Mouse (Mus musculus): ENCODE data around the gene Akap2. TPM values are rescaled to one million over a fixed set of nuclear protein-coding genes. Genes with fewer than 3 reads are reported as not detected.

Gene Akap2
- polyA plus RNA-seq, 1 experiment from 2014 or later: 24.6 TPM

GRCm38 (mm10) chr4:57837089-57837488 lies 119.6 kb downstream of the Akap2 start:
- Histone ChIP-seq H3K9ac (no peak overlapping the region), H3K4me2 (replicated peaks) (no peak overlapping the region), H3K27ac (replicated peaks) (no peak overlapping the region), H3K9me3 (replicated peaks) (no peaks in the 10 kb centered on the region), H3K27me3 (no peaks in the 10 kb centered on the region), H3K4me1 (peaks cover 6% of the 10 kb centered on the region; the same call in 1 of the 2 replicates), H3K4me3 (replicated peaks) (no peak overlapping the region), H3K36me3 (no peaks in the 10 kb centered on the region)
- 68% methylated on average over 9 of the region's 9 CpGs for WGBS
- ATAC-seq (ENCODE audit: insufficient number of reproducible peaks, low FRiP score, low TSS enrichment, low read depth): no peak

DNA sequence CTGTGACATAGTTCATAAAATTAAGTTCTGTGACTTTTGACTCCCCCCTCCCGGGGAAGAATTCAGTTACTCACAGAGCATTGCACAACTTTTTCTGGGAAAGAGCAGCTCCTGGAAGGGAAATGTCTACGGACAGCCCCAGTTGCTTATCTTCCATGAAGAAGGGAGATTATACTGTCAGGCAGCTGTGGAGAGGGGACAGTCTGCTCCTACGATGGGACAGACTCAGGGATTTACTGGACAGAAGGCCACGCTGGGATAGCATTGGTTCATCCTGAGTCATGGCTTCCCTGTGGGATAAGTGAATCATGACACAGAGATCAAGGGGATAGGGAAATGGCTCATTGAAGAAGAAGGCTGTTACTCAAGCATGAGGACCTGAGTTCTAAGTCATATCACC lies 121.9 kb downstream of the Akap2 start:
- Histone ChIP-seq H3K4me1 (no peaks in the 10 kb centered on the region), H3K4me3 (replicated peaks) (no peak overlapping the region), H3K9ac (no peak overlapping the region), H3K27me3 (no peaks in the 10 kb centered on the region), H3K27ac (replicated peaks) (no peak overlapping the region), H3K9me3 (replicated peaks) (no peaks in the 10 kb centered on the region), H3K36me3 (no peaks in the 10 kb centered on the region), H3K4me2 (replicated peaks) (no peak overlapping the region)
- no peak for ATAC-seq (ENCODE audit: insufficient number of reproducible peaks, low FRiP score, low TSS enrichment, low read depth)
- 73% methylated on average over 4 of the region's 4 CpGs for WGBS

GRCm38 (mm10) chr4:57841911-57842310 lies 124.5 kb downstream of the Akap2 start:
- Histone ChIP-seq H3K9me3 (replicated peaks) (no peaks in the 10 kb centered on the region), H3K27ac (replicated peaks) (no peak overlapping the region), H3K4me2 (replicated peaks) (no peak overlapping the region), H3K27me3 (no peaks in the 10 kb centered on the region), H3K4me1 (peaks cover 24% of the 10 kb centered on the region), H3K4me3 (replicated peaks) (no peak overlapping the region), H3K9ac (no peak overlapping the region), H3K36me3 (no peaks in the 10 kb centered on the region)
- no peak for ATAC-seq (ENCODE audit: insufficient number of reproducible peaks, low FRiP score, low TSS enrichment, low read depth)
- WGBS: 57% methylated on average over 1 of the region's 1 CpGs

- Histone ChIP-seq H3K36me3 (no peaks in the 10 kb centered on the region), H3K9ac (no peak overlapping the region), H3K27me3 (no peaks in the 10 kb centered on the region), H3K9me3 (replicated peaks) (no peaks in the 10 kb centered on the region), H3K4me3 (replicated peaks) (no peak overlapping the region), H3K27ac (replicated peaks) (no peak overlapping the region), H3K4me1 (peaks cover 31% of the 10 kb centered on the region), H3K4me2 (replicated peaks) (no peak overlapping the region)
- WGBS: 78% methylated on average over 11 of the region's 11 CpGs
- no peak for ATAC-seq (ENCODE audit: insufficient number of reproducible peaks, low FRiP score, low TSS enrichment, low read depth)
These were observed 125.2 kb downstream of the Akap2 start for GRCm38 (mm10) chr4:57842472-57843305.

DNA sequence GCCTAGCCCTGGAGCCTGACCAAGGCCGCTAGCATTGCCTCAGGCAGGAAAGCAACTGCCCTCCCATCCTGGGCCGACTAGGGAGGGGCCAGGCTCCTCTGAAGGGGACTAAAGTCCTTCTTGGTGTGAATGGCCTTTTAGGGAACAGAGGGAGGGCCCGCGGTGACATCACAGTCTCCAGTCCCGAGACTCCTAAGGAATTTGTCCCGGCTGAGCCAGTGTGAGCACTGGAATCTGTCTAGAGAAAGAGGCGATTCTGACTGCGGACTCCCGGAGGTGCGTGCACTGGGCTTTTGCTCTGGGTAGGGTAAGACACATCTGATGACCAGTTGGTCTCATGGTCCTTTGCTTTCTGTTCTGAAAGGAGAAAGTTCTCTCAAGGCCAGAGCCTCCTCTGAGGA lies 127.6 kb downstream of the Akap2 start:
- Histone ChIP-seq H3K4me1 (peaks cover 31% of the 10 kb centered on the region), H3K4me2 (replicated peaks) (peak overlapping the region; percentile 42), H3K4me3 (replicated peaks) (peak overlapping the region; percentile 35), H3K36me3 (no peaks in the 10 kb centered on the region), H3K9ac (no peak overlapping the region), H3K27me3 (no peaks in the 10 kb centered on the region), H3K27ac (replicated peaks) (peak overlapping the region; percentile 80), H3K9me3 (replicated peaks) (no peaks in the 10 kb centered on the region)
- 9% methylated on average over 10 of the region's 10 CpGs for WGBS
- peak; percentile 70 for ATAC-seq (ENCODE audit: insufficient number of reproducible peaks, low FRiP score, low TSS enrichment, low read depth)

DNA sequence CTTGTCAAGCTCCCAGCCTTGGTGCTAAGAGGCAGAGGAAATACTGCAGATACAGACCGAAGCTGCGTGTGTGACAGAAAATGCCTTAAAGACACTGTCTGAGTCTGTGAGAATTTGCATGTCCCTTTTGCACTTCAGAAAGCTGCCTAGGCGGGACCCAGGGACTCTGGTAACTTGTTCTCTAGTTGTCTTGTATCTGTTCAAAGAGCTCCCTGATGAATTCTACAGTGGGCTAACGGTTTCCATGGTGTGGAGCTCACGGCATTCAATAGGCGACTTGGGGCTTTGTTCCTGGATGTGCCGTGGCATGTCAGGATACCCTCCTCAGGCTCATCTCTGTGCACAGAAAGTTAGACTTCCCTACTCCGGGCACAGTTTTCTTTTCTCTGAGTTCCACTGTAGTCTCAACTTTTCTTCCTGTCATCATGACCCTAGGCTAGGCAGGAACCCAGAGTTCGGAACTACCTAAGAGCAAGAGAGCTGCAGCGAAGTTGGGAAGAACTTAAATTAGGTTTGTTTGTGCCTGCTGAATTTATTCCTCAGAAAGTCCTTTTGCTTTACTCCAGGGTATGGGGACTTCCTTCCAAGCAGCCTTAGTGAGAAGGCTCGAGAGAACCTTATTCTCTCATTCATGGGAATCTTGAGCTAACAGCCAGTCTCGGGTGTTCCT lies 128.2 kb downstream of the Akap2 start:
- 18% methylated on average over 12 of the region's 12 CpGs for WGBS
- Histone ChIP-seq H3K4me3 (replicated peaks) (peak overlapping the region; percentile 35), H3K27ac (replicated peaks) (peak overlapping the region; percentile 80), H3K36me3 (no peaks in the 10 kb centered on the region), H3K9me3 (replicated peaks) (no peaks in the 10 kb centered on the region), H3K4me2 (replicated peaks) (peak overlapping the region; percentile 42), H3K9ac (no peak overlapping the region), H3K4me1 (peaks cover 31% of the 10 kb centered on the region), H3K27me3 (no peaks in the 10 kb centered on the region)
- ATAC-seq (ENCODE audit: insufficient number of reproducible peaks, low FRiP score, low TSS enrichment, low read depth): no peak

DNA sequence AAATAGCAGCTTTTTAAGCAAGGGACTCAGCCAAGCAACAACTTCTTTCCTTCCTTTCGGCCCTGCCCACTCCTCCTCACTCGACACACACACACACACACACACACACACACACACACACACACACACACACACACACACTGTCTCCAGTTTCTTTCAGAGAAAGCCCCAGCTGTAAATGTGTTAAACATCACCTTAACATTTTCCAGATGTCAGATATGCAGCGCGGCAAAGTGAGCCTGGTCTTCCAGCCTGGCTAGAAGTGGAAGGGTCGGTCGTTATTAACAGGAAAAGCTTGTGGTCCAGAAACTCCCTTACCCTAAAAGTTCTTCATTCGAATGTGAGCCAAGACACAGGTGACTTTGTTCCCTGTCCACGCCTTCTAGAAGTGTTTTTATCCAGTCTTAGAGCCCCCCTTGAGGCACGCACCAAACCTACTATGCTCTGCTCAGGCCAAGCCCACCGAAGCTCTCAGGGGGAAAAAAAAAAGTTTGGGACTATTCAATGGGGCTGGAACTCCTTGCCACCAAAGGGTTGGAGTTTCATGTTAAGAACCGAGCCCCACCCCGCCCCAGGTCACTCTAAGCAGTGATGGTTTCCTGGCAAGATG lies 129.0 kb downstream of the Akap2 start:
- Histone ChIP-seq H3K27ac (replicated peaks) (peak overlapping the region; percentile 80), H3K9ac (no peak overlapping the region), H3K36me3 (no peaks in the 10 kb centered on the region), H3K27me3 (no peaks in the 10 kb centered on the region), H3K4me1 (peaks cover 35% of the 10 kb centered on the region), H3K4me3 (replicated peaks) (peak overlapping the region; percentile 35), H3K4me2 (replicated peaks) (peak overlapping the region; percentile 42), H3K9me3 (replicated peaks) (no peaks in the 10 kb centered on the region)
- 26% methylated on average over 10 of the region's 12 CpGs for WGBS
- ATAC-seq (ENCODE audit: insufficient number of reproducible peaks, low FRiP score, low TSS enrichment, low read depth): no peak

DNA sequence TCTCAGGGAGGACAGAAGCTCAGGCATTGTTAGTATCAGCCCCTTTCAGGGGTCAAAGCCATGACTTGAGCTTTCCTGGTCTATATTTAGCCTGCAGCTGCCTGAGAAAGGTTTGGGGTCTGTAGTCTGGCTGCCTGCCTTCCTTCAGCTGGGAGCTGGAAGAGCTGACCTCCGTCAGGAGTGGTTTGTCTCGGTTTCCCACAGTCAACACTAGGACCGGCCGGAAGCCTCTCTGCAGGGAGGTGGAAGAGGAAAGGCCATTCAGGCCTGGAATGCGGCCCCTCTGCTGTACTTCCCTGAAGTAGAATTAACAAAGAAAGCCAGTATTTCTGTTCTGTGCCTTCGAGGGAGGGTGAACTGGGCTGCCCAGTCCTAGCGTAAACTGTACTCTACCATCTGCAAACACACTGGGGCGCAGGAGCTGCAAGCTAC lies 129.6 kb downstream of the Akap2 start:
- ATAC-seq (ENCODE audit: insufficient number of reproducible peaks, low FRiP score, low TSS enrichment, low read depth): peak; percentile 61
- WGBS: 48% methylated on average over 8 of the region's 8 CpGs
- Histone ChIP-seq H3K36me3 (no peaks in the 10 kb centered on the region), H3K9ac (no peak overlapping the region), H3K4me1 (peaks cover 41% of the 10 kb centered on the region), H3K9me3 (replicated peaks) (no peaks in the 10 kb centered on the region), H3K4me3 (replicated peaks) (peak overlapping the region; percentile 8; the same call in 1 of the 2 replicates), H3K27ac (replicated peaks) (peak overlapping the region; percentile 80), H3K27me3 (no peaks in the 10 kb centered on the region), H3K4me2 (replicated peaks) (peak overlapping the region; percentile 42)

- H3K27me3 ChIP-seq: no peaks in the 10 kb centered on the region
- peaks cover 47% of the 10 kb centered on the region for H3K4me1 ChIP-seq
- no peak for ATAC-seq (ENCODE audit: insufficient number of reproducible peaks, low FRiP score, low TSS enrichment, low read depth)
- H3K4me2 ChIP-seq (replicated peaks): 0 out of 2 replicates have a peak overlapping the region, but pooled peaks have one; percentile 42
- WGBS: 80% methylated on average over 3 of the region's 3 CpGs
- no peak overlapping the region for H3K4me3 ChIP-seq (replicated peaks)
- H3K9me3 ChIP-seq (replicated peaks): no peaks in the 10 kb centered on the region
- no peaks in the 10 kb centered on the region for H3K36me3 ChIP-seq
- peak overlapping the region; percentile 80 for H3K27ac ChIP-seq (replicated peaks)
- no peak overlapping the region for H3K9ac ChIP-seq
These were observed 130.2 kb downstream of the Akap2 start for GRCm38 (mm10) chr4:57847676-57848075.

DNA sequence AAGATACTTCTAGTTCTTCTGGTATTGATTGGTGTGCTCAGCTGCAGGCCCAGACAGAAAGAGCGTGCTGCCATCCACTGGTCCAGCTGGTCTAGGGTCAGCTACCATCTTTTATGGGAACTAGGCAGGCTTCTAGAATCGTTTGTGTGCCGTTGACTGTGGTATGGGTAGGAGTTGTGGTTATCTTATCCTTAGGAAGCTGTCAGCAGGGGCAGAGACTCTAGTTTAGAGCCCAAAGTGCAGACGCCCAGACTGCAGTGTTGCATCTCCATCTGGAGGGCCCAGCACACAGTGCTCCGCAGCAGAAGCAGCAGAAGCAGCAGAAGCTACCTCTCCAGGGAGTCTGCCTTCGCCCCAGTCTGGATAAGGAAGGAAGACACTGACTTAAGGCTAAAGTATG lies 132.0 kb downstream of the Akap2 start:
- H3K4me2 ChIP-seq (replicated peaks): no peak overlapping the region
- peaks cover 48% of the 10 kb centered on the region for H3K4me1 ChIP-seq
- H3K9me3 ChIP-seq (replicated peaks): no peaks in the 10 kb centered on the region
- H3K27ac ChIP-seq (replicated peaks): no peak overlapping the region
- WGBS: 76% methylated on average over 6 of the region's 6 CpGs
- no peaks in the 10 kb centered on the region for H3K27me3 ChIP-seq
- peaks cover 4% of the 10 kb centered on the region; the same call in 1 of the 2 replicates for H3K36me3 ChIP-seq
- no peak for ATAC-seq (ENCODE audit: insufficient number of reproducible peaks, low FRiP score, low TSS enrichment, low read depth)
- H3K9ac ChIP-seq: no peak overlapping the region
- H3K4me3 ChIP-seq (replicated peaks): no peak overlapping the region

- Histone ChIP-seq H3K36me3 (peaks cover 27% of the 10 kb centered on the region), H3K9me3 (replicated peaks) (no peaks in the 10 kb centered on the region), H3K4me2 (replicated peaks) (no peak overlapping the region), H3K4me3 (replicated peaks) (no peak overlapping the region), H3K27me3 (no peaks in the 10 kb centered on the region), H3K9ac (no peak overlapping the region), H3K27ac (replicated peaks) (no peak overlapping the region), H3K4me1 (peaks cover 26% of the 10 kb centered on the region)
- 50% methylated on average over 1 of the region's 1 CpGs for WGBS
- ATAC-seq (ENCODE audit: insufficient number of reproducible peaks, low FRiP score, low TSS enrichment, low read depth): no peak
These were observed 134.3 kb downstream of the Akap2 start for GRCm38 (mm10) chr4:57851731-57852130.

Measured in embryonic facial prominence, embryonic 15.5 days (tissue).